Mouse (Mus musculus) limb, embryonic 14.5 days (tissue): ENCODE measurements around the gene Aqp6. TPM values are rescaled to one million over a fixed set of nuclear protein-coding genes. Genes with fewer than 3 reads are reported as not detected.
A peak's percentile ranks its signal among the peaks of the same experiment; 100 is the strongest.

Experiments used
- ATAC-seq: fragments of 200-750 bp; cut with Nextera tagmentation; 2 replicates; pipeline ENCODE4 v1.8.0; 2017; ENCODE audit warnings: low read depth, moderate number of reproducible peaks, moderate TSS enrichment; ENCODE audit not compliant: low FRiP score
- DNase-seq: peaks from one replicate; pipeline ENCODE4 v3.0.0-alpha.2; 2015; ENCODE audit warnings: low spot score
- H3K27ac ChIP-seq: fragments of 300-500 bp; sonication (generic); replicated peaks from 2 replicates; pipeline ENCODE4 v1.5.1; 2014; ENCODE audit warnings: low read depth, mild to moderate bottlenecking, low read length, moderate library complexity, mixed read lengths
- H3K27me3 ChIP-seq: fragments of 300-500 bp; sonication (generic); 2 replicates; pipeline ENCODE4 v1.6.1; 2014; ENCODE audit warnings: low read length, mixed read lengths; ENCODE audit not compliant: control insufficient read depth, insufficient read depth
- H3K36me3 ChIP-seq: fragments of 300-500 bp; sonication (generic); 2 replicates; pipeline ENCODE4 v1.6.1; 2014; ENCODE audit warnings: mild to moderate bottlenecking, low read length, moderate library complexity, mixed read lengths; ENCODE audit not compliant: control insufficient read depth, insufficient read depth
- H3K4me1 ChIP-seq: fragments of 300-500 bp; sonication (generic); 2 replicates; pipeline ENCODE4 v1.6.1; 2014; ENCODE audit warnings: antibody characterized with exemption, low read length, mixed read lengths; ENCODE audit not compliant: control insufficient read depth, insufficient read depth
- H3K4me2 ChIP-seq: fragments of 300-500 bp; sonication (generic); replicated peaks from 2 replicates; pipeline ENCODE4 v1.6.1; 2014; ENCODE audit warnings: low read depth, mild to moderate bottlenecking, low read length, moderate library complexity; ENCODE audit not compliant: severe bottlenecking
- H3K4me3 ChIP-seq: fragments of 300-500 bp; sonication (generic); replicated peaks from 2 replicates; pipeline ENCODE4 v1.5.1; 2014; ENCODE audit warnings: low read length
- H3K9ac ChIP-seq: fragments of 300-500 bp; sonication (generic); 2 replicates; pipeline ENCODE4 v1.6.1; 2014; ENCODE audit warnings: mild to moderate bottlenecking, low read depth, low read length, moderate library complexity; ENCODE audit not compliant: severe bottlenecking
- H3K9me3 ChIP-seq: fragments of 300-500 bp; sonication (generic); 2 replicates; pipeline ENCODE4 v1.6.1; 2016; ENCODE audit warnings: low read length; ENCODE audit not compliant: control insufficient read depth
- POLR2A ChIP-seq: fragments of 200-500 bp; IDR thresholded peaks from 2 replicates; pipeline ENCODE4 v1.8.0; 2012; ENCODE audit warnings: inconsistent platforms, mild to moderate bottlenecking, moderate library complexity, borderline replicate concordance; ENCODE audit not compliant: insufficient read depth, insufficient read length; ENCODE audit errors: extremely low read depth
- WGBS: fragments of 180-500 bp; shearing (Covaris S2); extraction: QIAGEN DNeasy Blood & Tissue Kit; methylation state at CpG from one replicate; pipeline ENCODE4 v1.1.7; 2014; 5-methylcytosine and 5-hydroxymethylcytosine counted together
- polyA plus RNA-seq, 2 experiments: library from polyadenylated mRNA; depleted of rRNA in 1 of 2; stranded (reverse) in 1 of 2; unstranded in 1 of 2; fragments of >200 nt; fragmentation: Nextera tagmentation in 1 of 2; extraction: Ambion mirVana in 1 of 2; gene quantifications; 2 replicates each; pipeline versions ENCODE4 v1.2.1 to v1.2.3; 2012 to 2014

The Aqp6 gene
- polyA plus RNA-seq (2012; rRNA removed) (0.03 TPM in 1 of 2 replicates, not detected in the other), polyA plus RNA-seq (2014; fragmentation: Nextera tagmentation; extraction: Ambion mirVana) (not detected in 2 replicates)

DNA sequence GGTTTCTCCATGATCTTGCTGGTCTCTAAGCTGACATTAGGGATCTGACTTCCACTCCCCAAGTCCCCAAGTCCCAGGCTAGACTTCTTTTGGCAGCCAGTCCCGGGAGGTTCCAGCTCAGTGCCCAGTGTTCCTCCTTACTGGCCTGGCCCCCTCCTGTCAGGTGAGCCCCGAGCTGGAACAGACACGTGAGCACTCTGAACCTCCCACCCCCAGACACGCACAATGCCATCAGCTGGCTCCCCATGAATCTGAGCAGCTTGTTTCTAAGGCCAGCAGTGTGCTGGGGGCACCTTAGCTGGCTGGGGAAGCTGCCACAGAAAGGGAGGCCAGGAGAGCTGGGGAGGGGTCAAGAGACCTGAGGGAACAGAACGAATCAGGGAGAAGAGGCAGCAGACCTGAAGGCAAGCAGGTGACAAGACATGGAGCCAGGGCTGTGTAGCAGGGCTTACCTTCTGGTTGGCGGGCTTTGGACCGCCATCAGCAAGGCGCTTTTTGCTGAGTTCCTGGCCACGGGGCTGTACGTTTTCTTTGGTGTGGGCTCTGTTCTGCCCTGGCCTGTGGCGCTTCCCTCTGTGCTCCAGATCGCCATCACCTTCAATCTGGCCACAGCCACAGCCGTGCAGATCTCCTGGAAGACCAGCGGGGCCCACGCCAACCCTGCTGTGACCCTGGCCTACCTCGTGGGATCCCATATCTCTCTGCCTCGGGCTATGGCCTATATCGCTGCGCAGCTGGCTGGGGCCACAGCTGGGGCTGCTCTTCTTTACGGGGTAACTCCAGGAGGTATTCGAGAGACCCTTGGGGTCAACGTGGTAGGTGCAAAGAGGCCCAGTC is at the start of gene Aqp6:
Aqp6 (plus strand) TSS at position 415 of the 837 bp plus-strand sequence.
- no peaks in the 10 kb centered on the region for H3K36me3 ChIP-seq
- no peak within 1 kb of the TSS for H3K4me2 ChIP-seq
- no peaks in the 10 kb centered on the region for H3K9me3 ChIP-seq
- 53% methylated on average over 19 of the region's 22 CpGs for WGBS
- no peaks in the 10 kb centered on the region for H3K4me1 ChIP-seq
- ATAC-seq (no peak), DNase-seq (no peak)
- no peak within 1 kb of the TSS for H3K9ac ChIP-seq
- no peak within 1 kb of the TSS for H3K27ac ChIP-seq
- H3K4me3 ChIP-seq = no peak within 1 kb of the TSS
- TF ChIP-seq POLR2A = no peak
- no peaks in the 10 kb centered on the region for H3K27me3 ChIP-seq

GRCm38 (mm10) chr15:99553767-99554166 is 47.4 kb upstream of the Aqp6 start:
- Histone ChIP-seq H3K27ac (0 out of 2 replicates have a peak overlapping the region, but pooled peaks have one; percentile 52), H3K36me3 (no peaks in the 10 kb centered on the region), H3K9me3 (no peaks in the 10 kb centered on the region), H3K4me3 (no peak overlapping the region), H3K9ac (no peak overlapping the region), H3K4me2 (no peak overlapping the region), H3K4me1 (peaks cover 8% of the 10 kb centered on the region; the same call in 1 of the 2 replicates), H3K27me3 (no peaks in the 10 kb centered on the region)
- ATAC-seq (peak; percentile 77), DNase-seq (peak; percentile 59)
- 17% methylated on average over 6 of the region's 6 CpGs for WGBS
- TF ChIP-seq POLR2A = no peak

DNA sequence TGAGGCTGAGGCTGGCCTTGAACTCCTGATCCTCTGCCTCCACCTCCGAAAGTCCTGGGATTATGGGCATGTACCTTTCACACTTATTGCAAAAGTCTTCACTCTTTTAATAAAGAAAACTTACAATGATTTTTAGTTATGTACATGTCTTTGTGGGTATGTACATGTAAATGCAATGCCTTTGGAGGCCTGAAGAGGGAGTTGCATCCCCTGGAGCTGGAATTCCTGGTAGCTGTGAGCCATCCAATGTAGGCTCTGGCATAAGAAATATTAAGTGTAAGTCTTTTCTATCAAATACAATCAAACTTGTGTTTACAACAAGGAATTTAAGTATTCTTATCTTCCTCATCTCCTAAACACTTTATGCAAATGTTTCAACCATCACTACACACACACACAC is 42.3 kb upstream of the Aqp6 start:
- no peak for ATAC-seq
- Histone ChIP-seq H3K27ac (no peak overlapping the region), H3K4me2 (no peak overlapping the region), H3K27me3 (no peaks in the 10 kb centered on the region), H3K9me3 (no peaks in the 10 kb centered on the region), H3K9ac (no peak overlapping the region), H3K4me1 (peaks cover 5% of the 10 kb centered on the region; the same call in 1 of the 2 replicates), H3K36me3 (no peaks in the 10 kb centered on the region), H3K4me3 (no peak overlapping the region)
- DNase-seq = no peak
- TF ChIP-seq POLR2A = no peak
- WGBS = 92% methylated on average over 1 of the region's 1 CpGs

GRCm38 (mm10) chr15:99560246-99560645 is 41.0 kb upstream of the Aqp6 start:
- Histone ChIP-seq H3K4me2 (no peak overlapping the region), H3K27ac (no peak overlapping the region), H3K9ac (no peak overlapping the region), H3K4me3 (no peak overlapping the region), H3K36me3 (no peaks in the 10 kb centered on the region), H3K9me3 (no peaks in the 10 kb centered on the region), H3K27me3 (no peaks in the 10 kb centered on the region), H3K4me1 (no peaks in the 10 kb centered on the region)
- DNase-seq = no peak
- WGBS = 83% methylated on average over 10 of the region's 10 CpGs
- TF ChIP-seq POLR2A = no peak
- ATAC-seq = no peak

DNA sequence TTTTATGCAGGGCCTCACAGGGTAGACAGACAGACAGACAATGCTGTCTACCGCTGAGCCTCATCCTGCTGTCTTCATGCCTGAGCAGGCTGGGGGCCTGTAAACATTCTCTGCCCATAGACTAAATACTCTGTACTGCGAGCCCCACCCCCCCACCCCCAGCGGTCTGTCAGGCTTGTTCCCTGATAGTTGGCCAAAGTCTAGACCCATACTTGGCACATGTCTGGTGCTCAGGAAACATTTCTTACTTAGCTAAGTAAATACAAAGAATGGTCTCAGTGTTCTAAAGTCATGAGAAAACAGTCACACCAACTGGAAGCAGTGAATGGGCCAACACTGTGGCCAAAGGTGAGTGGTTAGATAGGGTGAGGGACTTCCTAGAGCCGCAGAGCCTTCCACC is 33.8 kb upstream of the Aqp6 start:
- H3K4me1 ChIP-seq = no peaks in the 10 kb centered on the region
- no peak overlapping the region for H3K27ac ChIP-seq
- H3K9me3 ChIP-seq = no peaks in the 10 kb centered on the region
- TF ChIP-seq POLR2A = no peak
- no peaks in the 10 kb centered on the region for H3K36me3 ChIP-seq
- no peak overlapping the region for H3K4me3 ChIP-seq
- 72% methylated on average over 4 of the region's 4 CpGs for whole genome bisulfite sequencing
- ATAC-seq = no peak
- no peaks in the 10 kb centered on the region for H3K27me3 ChIP-seq
- H3K9ac ChIP-seq = no peak overlapping the region
- no peak overlapping the region for H3K4me2 ChIP-seq
- no peak for DNase-seq

DNA sequence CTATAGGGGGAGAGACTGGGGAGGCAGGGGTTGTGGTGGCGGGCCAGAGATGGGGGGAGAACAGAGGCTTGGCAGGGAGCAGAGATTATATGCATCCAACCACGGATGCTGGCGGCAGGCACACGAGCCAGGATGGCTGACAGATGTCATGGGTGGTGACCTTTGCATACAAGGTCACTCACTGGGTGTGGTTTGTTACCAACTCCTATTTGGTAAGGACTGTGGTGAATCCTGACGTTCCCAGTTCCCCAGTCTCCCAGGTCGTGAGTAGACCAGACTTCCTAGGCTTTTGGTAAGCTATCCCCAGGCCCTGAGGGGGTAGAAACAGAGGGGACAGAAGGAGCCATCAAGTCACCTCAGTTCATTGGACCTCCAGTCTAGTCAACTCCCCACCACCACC is 32.5 kb upstream of the Aqp6 start:
- 73% methylated on average over 6 of the region's 6 CpGs for WGBS
- H3K36me3 ChIP-seq = no peaks in the 10 kb centered on the region
- ATAC-seq = no peak

More for the DNA sequence above, 32.5 kb upstream of the Aqp6 start:
- no peak for DNase-seq
- H3K4me3 ChIP-seq = no peak overlapping the region
- no peaks in the 10 kb centered on the region for H3K27me3 ChIP-seq
- H3K4me2 ChIP-seq = no peak overlapping the region
- H3K9me3 ChIP-seq = no peaks in the 10 kb centered on the region
- no peak overlapping the region for H3K27ac ChIP-seq
- no peak overlapping the region for H3K9ac ChIP-seq
- no peak for TF ChIP-seq POLR2A
- no peaks in the 10 kb centered on the region for H3K4me1 ChIP-seq
